Mouse (Mus musculus) thymus, adult 2 months (tissue): ENCODE measurements around the gene Qrich2.

ENCODE experiments used
- CTCF ChIP-seq: fragments of 200-500 bp; IDR thresholded peaks from 2 replicates; pipeline ENCODE4 v1.5.1; 2012; ENCODE audit warnings: mild to moderate bottlenecking, control low read depth, low read length, moderate library complexity, borderline replicate concordance; ENCODE audit not compliant: control insufficient read depth, poor library complexity, insufficient read depth; ENCODE audit errors: extremely low read depth
- POLR2A ChIP-seq: fragments of 200-500 bp; IDR thresholded peaks from 2 replicates; pipeline ENCODE4 v1.6.1; 2012; ENCODE audit warnings: mild to moderate bottlenecking, low read length, control low read depth, moderate library complexity; ENCODE audit not compliant: control insufficient read depth, poor library complexity, insufficient read depth; ENCODE audit errors: extremely low read depth

GRCm38 (mm10) chr11:116412028-116412827, 53.8 kb downstream of the Qrich2 start:
- TF ChIP-seq CTCF (no peak), POLR2A (no peak)
